Mouse (Mus musculus): Measurements from ENCODE around the gene Tradd.
"Not testable (repeated sequence)": the region's sequence is repeated elsewhere in the genome, so short reads cannot be mapped to it uniquely, and the experiment has no call there.

The Tradd gene

DNA sequence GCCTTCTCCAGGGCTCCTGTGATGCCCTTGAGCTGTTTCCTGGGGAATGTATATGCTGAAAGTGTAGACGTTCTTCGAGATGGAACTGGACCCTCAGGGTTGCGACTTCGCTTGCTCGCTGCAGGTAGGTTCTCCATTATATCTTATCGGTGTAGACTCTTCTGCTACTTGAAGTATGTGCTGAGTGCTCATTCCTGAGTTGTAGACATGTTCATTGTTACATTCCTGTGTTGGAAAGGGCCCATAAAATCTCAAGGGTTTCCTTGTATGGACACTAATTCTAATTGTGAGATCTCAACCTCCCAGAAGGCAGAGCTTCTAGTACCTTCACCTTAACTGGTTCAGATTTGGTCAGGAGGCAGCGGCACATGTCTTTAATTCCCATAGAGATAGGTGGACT lies 23.4 kb downstream of the Tradd start:
- no peak for DNase-seq (ENCODE audit: low spot score)

DNA sequence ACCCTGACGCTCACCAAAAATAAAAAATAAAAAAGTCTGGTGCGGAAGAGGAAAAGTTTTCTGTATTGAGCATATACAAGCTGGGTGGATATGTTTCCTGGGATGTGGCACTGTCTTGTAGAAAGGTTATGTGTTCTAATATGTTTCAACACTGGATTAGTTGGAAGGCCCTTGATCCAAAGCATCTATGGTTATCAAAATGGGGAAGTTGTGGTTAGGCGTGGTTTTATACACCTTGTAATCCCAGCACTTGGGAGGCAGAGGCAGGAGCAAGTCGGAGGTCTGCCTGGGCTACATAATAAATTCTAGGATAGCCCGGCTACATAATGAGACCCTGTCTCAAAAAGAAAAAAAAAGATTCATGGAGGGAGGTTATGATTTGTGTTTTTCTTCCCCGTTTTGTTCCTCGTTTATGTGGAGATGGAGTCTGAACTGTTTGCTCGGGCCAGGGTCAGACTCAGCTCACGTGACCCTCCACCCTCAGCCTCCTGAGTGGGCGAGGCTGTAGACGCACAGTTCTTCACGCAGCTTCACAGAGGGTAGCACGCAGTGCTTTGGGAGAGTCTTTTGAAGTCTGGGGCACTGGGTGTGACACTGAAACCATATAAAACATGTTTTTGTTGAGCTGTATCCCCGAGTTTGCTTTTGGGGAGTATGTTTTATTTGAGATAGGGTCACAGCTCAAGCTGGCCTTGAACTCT lies 26.8 kb downstream of the Tradd start:
- DNase-seq (ENCODE audit: low spot score), result no peak

DNA sequence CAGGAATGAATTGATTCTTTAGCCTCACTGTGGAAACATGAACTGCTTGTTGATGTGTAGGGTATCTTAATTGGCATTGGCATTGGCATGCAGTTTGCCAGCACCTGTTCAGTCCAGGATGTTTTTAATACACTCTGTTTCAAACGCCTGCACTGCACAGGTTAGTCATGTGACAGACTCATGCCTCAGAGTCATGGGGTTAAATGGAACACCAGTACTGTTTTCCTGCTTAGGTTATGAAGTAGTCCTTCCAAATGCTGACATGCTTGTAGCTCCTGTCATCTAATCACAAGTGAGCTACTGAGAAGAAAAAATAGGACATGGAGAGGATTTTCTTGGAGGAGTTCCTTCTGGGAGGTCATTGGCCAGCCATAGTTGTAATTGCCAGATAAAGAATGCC lies 29.2 kb downstream of the Tradd start:
- no peak for DNase-seq (ENCODE audit: low spot score)

DNA sequence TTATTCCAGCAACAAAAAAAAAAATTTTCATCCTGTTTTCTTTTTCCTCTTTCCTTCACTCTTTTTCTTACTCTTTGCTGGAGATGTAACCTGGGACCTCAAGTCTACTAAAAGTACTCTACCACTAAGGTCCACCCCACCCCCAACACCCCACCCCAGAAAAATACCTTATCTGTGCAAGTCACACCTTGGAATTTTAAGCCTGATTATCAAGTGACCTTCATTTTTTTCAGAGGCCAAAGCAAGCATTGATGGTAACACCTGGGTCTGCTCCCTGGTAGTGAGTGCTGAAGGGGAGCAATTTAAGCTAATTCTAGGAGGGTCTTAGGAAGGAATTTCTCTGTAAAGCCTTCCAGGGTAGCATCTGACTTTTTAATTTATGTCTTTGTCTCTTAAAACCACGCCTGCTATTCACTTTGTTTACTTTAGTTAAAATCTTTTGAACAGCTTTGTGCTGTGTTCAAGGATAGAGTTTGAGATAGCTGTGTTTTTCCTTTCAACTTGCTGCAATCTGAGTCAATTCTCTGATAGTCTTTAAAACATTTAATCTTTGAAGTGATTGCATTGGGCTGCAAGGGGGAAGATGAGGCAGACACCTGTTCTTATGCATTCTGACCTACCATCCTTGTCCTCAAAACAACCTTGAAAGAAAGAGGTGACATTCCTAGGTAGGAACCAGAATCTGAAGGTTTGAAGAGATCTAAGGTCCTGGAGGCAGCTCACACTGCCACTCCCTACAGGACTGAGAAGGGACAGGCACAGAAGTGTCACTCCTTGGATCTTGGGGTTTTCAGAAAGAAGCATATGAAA lies 31.1 kb downstream of the Tradd start:
- no peak for DNase-seq (ENCODE audit: low spot score)

DNA sequence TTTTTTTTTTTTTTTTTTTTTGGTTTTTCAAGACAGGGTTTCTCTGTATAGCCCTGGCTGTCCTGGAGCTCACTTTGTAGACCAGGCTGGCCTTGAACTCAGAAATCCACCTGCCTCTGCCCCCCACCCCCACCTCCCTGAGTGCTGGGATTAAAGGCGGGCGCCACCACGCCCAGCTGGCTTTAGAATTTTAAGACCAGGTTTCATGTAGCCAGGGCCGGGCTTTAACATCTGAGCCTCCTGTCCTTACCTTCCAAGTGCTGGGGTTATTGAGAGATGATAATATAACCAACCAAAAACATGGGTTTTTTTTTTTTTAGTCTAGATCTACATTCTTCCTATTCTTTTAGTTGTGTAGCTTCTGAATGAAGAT lies 32.1 kb downstream of the Tradd start:
- not testable (repeated sequence) for DNase-seq (ENCODE audit: low spot score)

DNA sequence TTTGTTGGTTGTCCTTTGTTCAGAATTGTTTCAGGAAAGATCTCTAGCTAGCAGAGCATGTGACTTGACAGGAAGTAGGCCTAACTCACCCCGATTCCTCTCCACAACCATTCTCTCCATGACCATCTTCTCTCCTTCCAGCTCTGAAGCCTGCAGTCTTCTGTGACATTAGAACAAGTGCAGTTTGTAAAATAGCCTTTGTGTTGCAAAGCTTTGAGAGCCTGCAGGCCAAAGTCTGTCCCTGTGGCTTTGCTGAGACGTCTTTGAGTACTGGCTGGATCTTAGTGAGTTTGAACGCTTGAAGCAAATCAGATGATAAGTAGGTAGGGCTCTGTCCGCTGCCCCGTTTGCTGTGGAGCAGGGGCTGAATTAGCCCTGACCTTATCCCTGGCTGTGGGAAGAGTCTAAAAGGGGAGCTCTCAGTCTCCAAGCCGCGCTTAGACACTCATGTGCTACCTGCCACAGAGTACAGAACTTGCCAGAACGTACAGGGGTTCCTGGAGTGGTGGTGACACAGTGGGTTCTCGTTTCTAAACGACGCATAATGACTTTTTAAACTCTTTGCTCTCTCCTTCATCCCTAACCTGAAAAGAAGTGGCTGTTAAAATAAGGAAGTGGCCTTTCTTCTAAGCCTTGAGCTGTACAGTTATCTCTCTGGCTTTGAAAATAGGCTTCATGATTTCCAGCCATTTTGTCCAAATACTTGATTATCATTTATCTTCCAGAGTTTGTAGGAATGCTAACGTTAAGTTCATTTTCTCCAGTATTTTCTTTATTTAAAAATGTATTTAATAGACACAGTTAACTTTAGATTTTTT lies 32.7 kb downstream of the Tradd start:
- no peak for DNase-seq (ENCODE audit: low spot score)

DNA sequence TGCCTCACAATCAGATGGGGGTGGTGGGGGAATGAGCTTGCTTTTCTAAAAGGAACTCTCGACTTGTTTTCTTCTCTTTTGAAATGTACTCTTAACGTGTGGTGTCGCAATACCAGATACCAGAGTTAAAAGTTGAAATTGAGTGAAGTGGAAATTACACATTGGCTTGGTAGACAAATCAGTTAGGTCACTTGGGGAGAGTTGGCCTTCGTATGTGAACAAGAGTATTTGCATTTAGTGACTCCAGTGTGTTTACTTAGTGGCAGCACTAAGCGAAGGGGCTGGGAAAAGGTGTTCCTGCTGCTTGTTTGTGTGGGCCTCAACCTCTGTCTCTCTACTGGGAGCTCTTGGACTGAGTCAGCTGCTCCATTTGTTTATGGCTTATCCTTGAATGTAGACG lies 38.5 kb downstream of the Tradd start:
- DNase-seq (ENCODE audit: low spot score), result no peak

DNA sequence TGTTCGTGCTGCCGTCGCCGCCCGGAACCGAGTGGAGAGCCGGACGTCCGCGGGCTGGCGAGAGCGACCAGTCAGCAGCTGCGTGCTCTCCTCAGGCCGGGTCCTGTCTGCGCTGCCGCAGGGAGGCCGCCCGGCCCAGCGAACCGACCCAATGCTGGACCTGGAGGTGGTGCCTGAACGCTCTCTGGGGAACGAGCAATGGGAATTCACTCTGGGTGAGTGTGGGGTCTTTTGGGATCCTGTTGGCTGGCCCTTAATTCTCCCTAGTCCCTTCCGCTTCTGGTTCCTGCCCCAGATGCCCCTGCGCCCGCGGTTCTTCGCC lies 39.2 kb downstream of the Tradd start:
- DNase-seq (ENCODE audit: low spot score), result no peak

DNA sequence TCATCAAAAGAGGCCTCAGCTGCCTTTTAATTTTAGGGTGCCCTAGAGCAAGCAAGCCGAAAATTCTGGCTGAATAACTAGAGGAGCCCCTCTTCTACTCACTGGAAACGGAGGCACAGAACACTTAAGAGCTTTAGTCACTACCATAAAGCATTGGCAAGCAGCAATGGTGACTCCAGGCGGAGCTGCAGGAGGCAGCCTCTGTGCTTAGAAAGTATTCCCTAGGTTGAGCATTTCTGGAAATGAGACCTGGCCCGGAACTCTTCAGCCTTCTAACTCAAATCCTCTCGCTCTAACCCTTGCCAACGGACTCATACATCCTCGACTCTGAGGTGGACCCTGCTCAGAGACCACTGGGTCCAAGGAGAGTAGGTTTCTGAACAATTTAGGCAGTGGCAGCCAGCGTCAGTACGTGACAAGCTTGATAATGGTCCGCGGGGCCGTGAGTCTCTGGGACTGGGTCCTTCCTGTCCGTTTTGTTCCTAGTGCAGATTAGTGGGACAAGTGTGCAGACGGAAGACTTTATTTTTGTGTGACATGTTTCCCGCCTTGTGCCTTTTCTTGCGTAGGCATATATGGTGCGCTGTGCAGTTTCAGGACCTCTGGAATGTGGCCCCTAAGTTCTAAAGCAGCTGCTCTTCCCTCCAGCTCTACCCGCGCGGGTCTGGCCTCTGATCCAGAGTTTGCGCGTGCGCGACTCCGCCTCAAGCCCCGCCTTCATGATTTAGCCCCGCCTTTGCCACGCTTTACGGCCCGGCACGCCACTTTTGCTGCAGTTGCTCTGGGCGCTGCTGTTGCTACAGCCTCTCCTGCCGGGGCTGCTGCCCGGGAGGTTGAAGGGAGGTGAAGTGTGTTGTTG lies 39.8 kb downstream of the Tradd start, which contains the start of gene D230025D16Rik:
Gene D230025D16Rik (plus strand): TSS at position 733 of the 859 bp plus-strand sequence.
- DNase-seq (ENCODE audit: low spot score), result peak; percentile 95

DNA sequence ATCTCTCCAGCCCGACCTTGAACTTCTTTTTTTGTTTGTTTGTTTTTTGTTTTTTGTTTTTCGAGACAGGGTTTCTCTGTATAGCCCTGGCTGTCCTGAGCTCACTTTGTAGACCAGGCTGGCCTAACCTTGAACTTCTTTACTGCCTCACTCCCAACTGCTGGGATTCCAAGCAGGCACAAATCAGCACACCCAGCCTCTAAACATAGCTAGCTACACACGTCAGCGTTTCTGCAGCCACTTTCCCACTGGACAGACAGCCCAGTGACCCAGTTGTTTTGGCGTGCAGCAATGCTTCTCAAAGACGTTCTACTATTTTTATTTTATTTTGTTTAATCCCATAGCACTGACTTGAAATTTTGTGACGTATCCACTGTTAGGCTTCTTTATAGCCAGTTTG lies 40.6 kb downstream of the Tradd start:
- peak; percentile 25 for DNase-seq (ENCODE audit: low spot score)

DNA sequence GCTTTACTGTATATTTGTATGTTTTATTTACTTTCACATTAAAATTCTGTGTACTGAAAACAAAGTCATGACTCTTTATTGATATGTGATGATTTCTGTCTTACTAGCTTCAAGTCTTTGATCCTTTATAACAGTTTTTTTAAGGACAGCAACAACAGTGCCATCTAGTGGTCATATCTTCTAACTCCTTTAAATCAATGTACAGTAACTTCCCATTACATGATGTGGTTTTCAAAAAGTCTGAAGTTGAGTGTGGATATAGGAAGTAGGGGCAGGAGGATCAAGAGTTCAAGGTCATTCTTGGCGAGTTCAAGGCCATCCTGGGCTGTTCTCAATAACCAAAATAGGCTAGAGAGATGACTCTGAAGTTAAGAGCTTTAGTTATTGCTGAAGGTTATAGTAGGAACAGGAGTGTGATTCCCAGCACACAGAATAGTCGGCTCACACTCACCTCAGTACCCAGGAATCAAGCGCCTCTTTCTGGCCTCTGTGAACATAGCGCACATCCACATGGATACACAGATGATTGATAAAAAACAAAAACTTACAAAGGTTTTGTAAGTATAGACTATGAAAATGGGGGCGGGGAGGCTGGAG lies 46.4 kb downstream of the Tradd start:
- no peak for DNase-seq (ENCODE audit: low spot score)

DNA sequence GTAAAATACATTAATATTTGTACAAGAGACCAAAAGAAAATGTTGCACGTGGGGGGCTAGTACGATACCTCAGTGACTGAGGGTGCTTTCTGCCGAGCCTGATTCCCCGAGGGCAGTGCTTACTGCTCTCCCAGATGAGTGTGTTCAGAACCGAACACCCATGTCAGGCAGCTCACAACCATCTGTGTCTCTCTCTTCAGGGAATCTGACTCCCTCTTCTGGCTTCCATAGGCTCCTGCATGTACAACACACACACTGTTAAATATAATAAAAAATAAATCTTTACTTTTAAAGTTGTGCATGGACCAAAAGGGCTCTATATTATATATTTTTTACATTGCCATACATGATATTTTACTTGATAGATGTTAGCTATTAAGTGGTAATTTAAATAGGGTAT lies 50.3 kb downstream of the Tradd start:
- no peak for DNase-seq (ENCODE audit: low spot score)

DNA sequence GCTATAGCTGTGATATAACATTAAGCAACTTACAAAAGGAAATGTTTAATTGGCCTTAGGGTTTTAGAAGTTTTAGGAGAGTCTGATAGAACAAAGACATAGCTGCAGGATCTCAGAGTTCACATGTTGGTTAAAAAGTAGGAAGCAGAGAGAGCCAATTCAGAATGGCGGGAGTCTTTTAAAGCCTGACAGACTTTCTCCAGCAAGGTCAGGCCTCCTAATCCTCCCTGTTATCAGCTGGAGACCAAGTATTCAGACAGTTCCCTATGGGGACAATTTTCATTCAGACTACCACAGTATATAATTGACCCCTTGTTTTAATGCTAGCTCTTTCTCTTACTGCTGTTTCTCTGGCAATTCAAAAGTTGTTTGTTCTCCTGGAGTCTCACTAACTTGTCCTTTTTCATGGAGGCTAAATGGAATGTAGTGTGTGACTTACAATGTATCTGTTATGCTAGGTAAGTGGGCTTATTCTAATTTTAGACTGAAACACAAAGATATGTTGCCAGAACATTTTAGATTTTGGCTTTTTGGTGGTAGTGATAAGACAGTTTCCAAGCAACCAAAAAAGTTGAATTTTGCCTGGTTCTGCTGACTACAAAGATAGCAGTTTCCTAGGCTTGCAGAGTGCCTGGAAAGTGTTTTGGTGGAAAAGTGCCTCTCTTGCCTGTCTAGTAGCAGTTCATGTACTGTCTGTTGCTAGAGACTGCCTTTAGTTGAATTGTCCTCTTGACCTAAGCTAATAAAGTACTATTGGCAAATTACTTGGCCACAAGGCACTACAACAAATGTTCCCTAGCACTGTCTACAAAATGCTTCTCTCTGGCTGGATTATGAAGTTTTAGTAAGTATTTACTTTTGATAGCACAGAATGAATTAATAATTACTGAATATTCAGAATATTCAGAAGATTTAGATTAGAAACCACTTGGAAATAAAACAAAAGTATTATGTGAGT lies 55.0 kb downstream of the Tradd start:
- no peak for DNase-seq (ENCODE audit: low spot score)

Measured in testis, postnatal 14 days (tissue).